Mouse (Mus musculus) 3134 (cell line): ENCODE measurements around the gene Six4.
"Not testable (repeated sequence)": the region's sequence is repeated elsewhere in the genome, so short reads cannot be mapped to it uniquely, and the experiment has no call there.

Experiments
- DNase-seq: peaks from one replicate; pipeline ENCODE4 v3.0.0-alpha.2; 2011; ENCODE audit warnings: low spot score; ENCODE audit not compliant: insufficient read length; ENCODE audit errors: extremely low read depth

Gene Six4

GRCm38 (mm10) chr12:73088911-73089310 is 24.3 kb downstream of the Six4 start:
- DNase-seq = peak; percentile 34

- peak; percentile 14 for DNase-seq
These were observed 24.8 kb downstream of the Six4 start for GRCm38 (mm10) chr12:73088500-73088899.

DNA sequence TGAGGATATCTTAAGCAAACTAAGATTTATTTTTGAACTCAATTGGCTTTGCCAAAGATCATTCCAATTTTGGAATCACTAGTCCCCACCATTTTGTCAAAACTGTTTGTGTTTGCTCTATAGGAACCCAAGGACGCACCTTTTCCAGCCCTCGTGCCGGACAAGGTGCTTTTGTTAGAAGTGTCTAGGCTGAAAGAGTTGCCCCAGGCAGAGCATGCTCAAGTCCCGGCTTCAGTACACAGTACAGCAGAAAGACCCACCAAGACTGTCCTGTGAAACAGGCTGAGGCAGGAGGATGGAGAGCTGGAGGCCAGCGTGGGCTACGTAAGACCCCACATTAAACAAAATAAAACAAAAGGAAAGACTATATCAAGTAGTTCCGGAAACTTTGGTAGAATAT is 26.2 kb downstream of the Six4 start:
- DNase-seq = no peak

GRCm38 (mm10) chr12:73085739-73086630 is 27.3 kb downstream of the Six4 start:
- no peak for DNase-seq

DNA sequence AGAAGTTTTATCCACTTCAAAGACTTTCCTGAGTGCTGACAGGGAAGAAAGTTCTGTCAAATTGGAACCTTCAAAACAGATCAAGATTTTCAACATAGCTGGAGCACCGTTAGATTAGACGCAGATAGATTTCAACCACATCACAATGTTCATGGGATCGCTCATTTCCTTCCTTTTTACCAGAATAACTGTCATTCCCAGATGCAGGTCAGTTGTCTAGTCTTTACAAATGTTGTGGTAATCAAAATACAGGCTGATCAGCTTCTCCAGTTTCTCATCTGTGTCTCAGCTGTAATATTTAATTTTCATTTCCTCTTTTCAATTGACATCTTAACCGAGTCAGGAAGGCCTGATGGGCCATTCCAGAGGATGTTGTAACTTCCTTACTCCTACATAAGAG is 29.5 kb downstream of the Six4 start:
- no peak for DNase-seq

- DNase-seq = not testable (repeated sequence)
These were observed 31.4 kb downstream of the Six4 start for GRCm38 (mm10) chr12:73081828-73082227.

DNA sequence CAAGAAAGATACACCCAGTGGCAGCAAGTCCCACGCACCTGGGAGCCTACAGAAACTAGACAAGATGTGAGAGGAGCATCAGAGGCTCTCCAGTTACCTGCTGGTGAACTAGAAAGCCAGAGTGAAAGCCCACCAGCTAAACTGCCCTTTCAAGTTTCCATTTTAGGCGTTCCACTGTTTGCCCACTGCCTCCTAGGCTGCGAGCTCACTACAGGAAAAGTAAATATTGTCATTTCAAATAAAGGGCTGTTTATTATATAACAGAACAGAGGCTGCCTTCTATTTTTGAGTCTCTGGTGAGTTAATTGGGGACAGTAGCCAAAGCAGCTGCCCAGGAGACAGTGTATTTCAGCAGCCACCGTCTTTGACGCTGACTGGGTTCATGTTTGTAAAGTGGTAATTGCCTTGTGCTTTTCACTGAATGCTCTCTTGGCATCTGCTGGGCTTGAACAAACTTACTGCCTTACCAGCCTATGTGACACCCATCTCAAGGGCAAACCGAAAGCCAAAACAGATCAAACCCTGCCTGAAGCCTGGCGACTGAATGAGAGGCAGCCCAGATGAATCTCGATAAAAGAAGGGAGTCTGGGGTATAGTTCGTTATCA is 52.3 kb downstream of the Six4 start:
- DNase-seq = no peak

GRCm38 (mm10) chr12:73057492-73057891 is 55.8 kb downstream of the Six4 start:
- no peak for DNase-seq

GRCm38 (mm10) chr12:73055451-73055850 is 57.8 kb downstream of the Six4 start:
- DNase-seq = no peak

GRCm38 (mm10) chr12:73054576-73055185 is 58.6 kb downstream of the Six4 start:
- DNase-seq = no peak

DNA sequence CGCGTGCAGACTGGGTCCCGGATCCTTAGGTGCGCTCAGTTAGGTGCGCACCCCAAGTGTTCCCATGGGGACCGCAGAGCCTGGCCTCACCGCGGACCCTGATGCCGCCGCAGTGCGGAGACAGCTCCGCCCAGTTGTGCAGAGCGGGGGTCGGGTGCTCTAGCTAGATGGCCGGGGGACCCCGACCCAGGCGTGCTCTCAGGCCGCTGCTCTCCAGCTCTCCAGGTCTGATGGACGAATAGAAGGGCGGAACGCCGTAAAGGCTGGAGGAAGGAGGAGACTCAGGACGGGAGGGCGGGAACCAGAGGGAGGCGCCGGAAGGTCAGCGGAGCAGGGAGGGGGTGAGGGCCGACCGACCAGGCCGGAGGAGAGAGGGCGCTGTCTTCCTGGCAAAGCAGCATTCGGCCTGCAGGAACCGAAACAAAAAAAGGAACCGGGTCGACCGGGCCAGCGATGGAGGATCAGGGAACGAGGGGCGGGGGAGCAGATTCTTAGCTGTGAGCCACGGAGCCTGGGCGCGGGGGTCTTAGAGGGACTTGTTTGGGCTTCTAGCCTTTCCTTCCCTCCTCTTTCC is 59.5 kb downstream of the Six4 start, which contains the start of gene Six1:
TSS of gene Six1 (minus strand) at position 220 of the 574 bp plus-strand sequence.
- DNase-seq = peak; percentile 87

- DNase-seq = no peak
These were observed 60.3 kb downstream of the Six4 start for GRCm38 (mm10) chr12:73052651-73053591.

DNA sequence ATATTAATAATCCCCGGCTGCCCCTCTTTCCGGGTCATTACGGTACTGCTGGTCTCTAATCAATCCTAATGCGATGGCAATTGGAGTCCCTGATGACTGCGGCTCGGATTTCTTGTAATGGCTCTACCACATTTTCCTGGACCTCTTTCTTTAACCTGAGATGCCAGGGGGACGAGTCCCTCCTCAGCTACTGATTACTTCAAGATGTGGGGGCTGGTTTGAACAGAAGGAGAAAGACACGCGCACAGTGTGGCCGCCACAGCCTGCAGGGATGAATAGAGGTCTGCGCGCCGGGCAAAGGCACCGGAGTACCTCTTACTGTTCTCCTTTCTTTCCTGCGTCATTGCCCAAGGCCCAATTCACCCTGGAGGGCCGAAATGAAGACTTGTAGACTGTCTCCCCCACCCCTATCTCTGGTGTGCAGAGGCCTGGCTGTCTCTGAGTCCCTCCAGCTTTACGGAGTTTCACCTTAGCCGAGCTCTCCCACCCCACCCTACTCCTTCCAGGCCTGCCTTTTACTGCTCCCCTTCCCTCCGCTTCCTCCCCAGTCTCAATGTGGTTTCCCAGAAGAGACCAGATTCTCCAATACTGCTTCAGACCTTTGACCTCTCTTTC is 61.1 kb downstream of the Six4 start:
- no peak for DNase-seq

DNA sequence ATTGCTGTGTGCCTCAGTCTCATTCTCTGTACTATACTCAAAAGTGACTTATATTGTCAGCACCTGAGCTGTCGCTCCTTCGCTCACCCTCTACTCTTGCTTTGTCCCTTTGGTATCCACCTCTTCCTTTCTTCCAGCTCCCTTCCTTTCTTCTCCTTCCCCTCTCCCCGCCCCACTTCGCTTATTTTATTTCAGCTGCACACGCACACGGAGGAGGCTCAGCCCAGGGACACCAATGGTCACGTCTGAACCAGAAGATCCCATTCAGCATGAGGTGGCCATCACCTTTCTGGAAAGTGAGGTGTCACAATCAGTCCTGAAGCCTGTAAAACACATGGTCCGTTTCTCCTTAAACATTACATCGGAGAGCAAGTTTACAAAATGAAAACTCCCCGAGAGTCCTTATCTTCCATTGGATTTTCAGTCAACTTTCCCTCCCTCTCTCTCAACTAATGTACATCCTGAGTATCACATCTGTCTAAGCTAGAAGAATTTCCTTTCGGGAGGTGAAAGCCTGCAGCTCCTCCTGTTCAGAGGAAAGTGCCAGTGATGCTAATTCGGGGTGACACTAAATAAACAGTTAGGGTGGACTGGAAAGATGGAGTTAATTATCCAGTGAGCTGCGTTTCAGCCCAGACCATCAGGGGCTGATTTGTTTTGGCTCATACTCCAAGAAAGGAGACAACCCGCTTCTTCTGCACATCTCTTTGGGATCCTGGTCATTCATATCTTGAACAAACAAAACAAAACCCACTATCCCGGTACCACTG is 62.3 kb downstream of the Six4 start:
- DNase-seq = no peak

DNA sequence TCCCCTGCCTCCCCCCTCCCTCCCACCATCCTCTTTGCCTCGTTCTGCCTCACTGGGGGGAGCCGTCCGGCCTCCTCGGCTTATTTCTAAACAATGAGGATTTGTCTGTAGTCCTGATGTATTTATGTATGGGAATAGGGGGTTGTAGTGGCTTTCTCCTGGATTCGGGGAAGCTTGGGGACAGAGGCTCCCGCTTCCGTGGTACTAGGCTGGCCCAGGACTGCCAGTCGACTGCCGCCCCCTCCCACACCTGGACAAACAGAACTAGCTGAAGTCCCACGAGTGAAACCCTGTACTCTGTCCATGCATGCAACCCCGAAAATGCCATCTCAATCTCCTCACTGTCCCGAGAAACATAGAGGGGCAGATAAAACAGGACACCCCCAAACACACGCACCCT is 63.0 kb downstream of the Six4 start:
- DNase-seq = no peak
